Mouse (Mus musculus) myocyte (in vitro differentiated cells): ENCODE measurements around the gene Focad. TPM values are rescaled to one million over a fixed set of nuclear protein-coding genes. Genes with fewer than 3 reads are reported as not detected.
A peak's percentile ranks its signal among the peaks of the same experiment; 100 is the strongest.

Experiments used
- H3K27me3 ChIP-seq: one replicate; pipeline ENCODE4 v1.6.1; 2011; ENCODE audit not compliant: control insufficient read depth, insufficient read depth, insufficient read length
- H3K36me3 ChIP-seq: one replicate; pipeline ENCODE4 v1.6.1; 2011; ENCODE audit not compliant: control insufficient read depth, insufficient read depth
- H3K4me2 ChIP-seq: one replicate; pipeline ENCODE4 v1.6.1; 2011; ENCODE audit warnings: low read depth, control low read depth
- H3K4me3 ChIP-seq: one replicate; pipeline ENCODE4 v1.5.1; 2011; ENCODE audit warnings: mild to moderate bottlenecking, control low read depth, moderate library complexity
- H3K79me2 ChIP-seq: one replicate; pipeline ENCODE4 v1.6.1; 2011; ENCODE audit not compliant: control insufficient read depth, insufficient read depth
- H3ac ChIP-seq: one replicate; pipeline ENCODE4 v1.6.1; 2011; ENCODE audit not compliant: control insufficient read depth, insufficient read length
- CEBPB ChIP-seq: IDR thresholded peaks from 2 replicates; pipeline ENCODE4 v1.6.1; 2011; ENCODE audit warnings: mild to moderate bottlenecking, moderate library complexity; ENCODE audit not compliant: poor library complexity, insufficient read depth, severe bottlenecking
- E2F4 ChIP-seq: IDR thresholded peaks from one replicate; pipeline ENCODE4 v1.6.1; 2011; ENCODE audit warnings: mild to moderate bottlenecking, control low read depth, moderate library complexity; ENCODE audit not compliant: insufficient read depth
- MAX ChIP-seq: IDR thresholded peaks from one replicate; pipeline ENCODE4 v1.6.1; 2011; ENCODE audit warnings: low read depth, mild to moderate bottlenecking, control low read depth
- MYOD1 ChIP-seq, 3 experiments: IDR thresholded peaks; one replicate each; pipeline ENCODE4 v1.6.1; 2011; ENCODE audit warnings: control low read depth in 2 of 3, low read depth in 2 of 3, mild to moderate bottlenecking in 2 of 3, moderate library complexity in 1 of 3; ENCODE audit not compliant: insufficient read length in 2 of 3, control insufficient read depth in 1 of 3
- MYOG ChIP-seq, 3 experiments: IDR thresholded peaks; one replicate each; pipeline ENCODE4 v1.6.1; 2011; ENCODE audit warnings: control low read depth in 2 of 3, low read depth in 2 of 3, mild to moderate bottlenecking in 2 of 3; ENCODE audit not compliant: insufficient read length in 2 of 3, control insufficient read depth in 1 of 3, insufficient read depth in 1 of 3
- POLR2A ChIP-seq: IDR thresholded peaks from one replicate; pipeline ENCODE4 v1.6.1; 2011; ENCODE audit warnings: low read depth, mild to moderate bottlenecking, control low read depth, moderate library complexity; ENCODE audit not compliant: insufficient read length
- POLR2AphosphoS2 ChIP-seq: IDR thresholded peaks from one replicate; pipeline ENCODE4 v1.6.1; 2011; ENCODE audit warnings: low read depth, control low read depth; ENCODE audit not compliant: insufficient read length
- REST ChIP-seq: IDR thresholded peaks from one replicate; pipeline ENCODE4 v1.6.1; 2011; ENCODE audit warnings: mild to moderate bottlenecking, control low read depth, moderate library complexity; ENCODE audit not compliant: insufficient read depth, insufficient read length
- SRF ChIP-seq: IDR thresholded peaks from one replicate; pipeline ENCODE4 v1.6.1; 2011; ENCODE audit warnings: low read depth; ENCODE audit not compliant: control insufficient read depth, insufficient read length
- TCF12 ChIP-seq: IDR thresholded peaks from one replicate; pipeline ENCODE4 v1.6.1; 2011; ENCODE audit warnings: mild to moderate bottlenecking, control low read depth; ENCODE audit not compliant: poor library complexity, insufficient read depth, severe bottlenecking
- TCF3 ChIP-seq: IDR thresholded peaks from one replicate; pipeline ENCODE4 v1.6.1; 2011; ENCODE audit warnings: low read depth, control low read depth; ENCODE audit not compliant: insufficient read length
- USF1 ChIP-seq: IDR thresholded peaks from one replicate; pipeline ENCODE4 v1.6.1; 2011; ENCODE audit warnings: low read depth, mild to moderate bottlenecking, control low read depth, moderate library complexity
- polyA plus RNA-seq: library from polyadenylated mRNA; unstranded; fragments of >200 nt; fragmentation: generic; extraction: Trizol; gene quantifications from one replicate; pipeline ENCODE4 v1.2.1, GENCODE M21; 2012; ENCODE audit warnings: missing spikeins

Focad gene
- polyA plus RNA-seq, 1 experiment = 15.3 TPM

- Histone ChIP-seq H3K36me3 (no peaks in the 10 kb centered on the region), H3K79me2 (no peaks in the 10 kb centered on the region), H3K27me3 (no peaks in the 10 kb centered on the region), H3K4me3 (no peak overlapping the region), H3ac (no peak overlapping the region), H3K4me2 (no peak overlapping the region)
- TF ChIP-seq TCF12 (no peak), TCF3 (no peak), SRF (no peak), REST (no peak)
These were observed 84.9 kb downstream of the Focad start for GRCm38 (mm10) chr4:88179296-88179695.

GRCm38 (mm10) chr4:88184293-88184692 is 89.9 kb downstream of the Focad start:
- TF ChIP-seq SRF = no peak
- TF ChIP-seq E2F4 = no peak
- no peak for TF ChIP-seq TCF3
- peak in 1 of 3 experiments; percentile 96 for TF ChIP-seq MYOG (IDR thresholded peaks at IDR 0.05; ENCODE audit: control insufficient read depth in 1 of 3, insufficient read depth in 1 of 3, insufficient read length in 2 of 3, low read depth in 2 of 3)
- TF ChIP-seq POLR2AphosphoS2 = no peak
- TF ChIP-seq MYOD1 (IDR thresholded peaks at IDR 0.05; ENCODE audit: control insufficient read depth in 1 of 3, insufficient read length in 2 of 3, low read depth in 2 of 3) = peak; percentile 55 to 73 (median 56)
- TF ChIP-seq TCF12 = peak; percentile 82
- TF ChIP-seq USF1 = no peak
- Histone ChIP-seq H3ac (no peak overlapping the region), H3K4me2 (peak overlapping the region; percentile 75), H3K79me2 (no peaks in the 10 kb centered on the region), H3K36me3 (no peaks in the 10 kb centered on the region), H3K27me3 (no peaks in the 10 kb centered on the region), H3K4me3 (no peak overlapping the region)

GRCm38 (mm10) chr4:88185872-88186426 is 91.5 kb downstream of the Focad start:
- no peak overlapping the region for H3K4me3 ChIP-seq
- H3K36me3 ChIP-seq = no peaks in the 10 kb centered on the region
- no peaks in the 10 kb centered on the region for H3K79me2 ChIP-seq
- H3ac ChIP-seq = no peak overlapping the region
- TF ChIP-seq POLR2AphosphoS2 (no peak), MAX (no peak), POLR2A (no peak), E2F4 (no peak), MYOD1 (IDR thresholded peaks at IDR 0.05; ENCODE audit: control insufficient read depth in 1 of 3, insufficient read length in 2 of 3, low read depth in 2 of 3) (no peak), TCF12 (no peak)
- H3K27me3 ChIP-seq = no peaks in the 10 kb centered on the region
- H3K4me2 ChIP-seq = no peak overlapping the region

- Histone ChIP-seq H3ac (no peak overlapping the region), H3K4me3 (no peak overlapping the region), H3K27me3 (no peaks in the 10 kb centered on the region), H3K79me2 (no peaks in the 10 kb centered on the region), H3K36me3 (no peaks in the 10 kb centered on the region), H3K4me2 (no peak overlapping the region)
- peak in 2 of 3 experiments; percentile 44 to 76 for TF ChIP-seq MYOD1 (IDR thresholded peaks at IDR 0.05; ENCODE audit: control insufficient read depth in 1 of 3, insufficient read length in 2 of 3, low read depth in 2 of 3)
- peak in 2 of 3 experiments; percentile 31 to 69 for TF ChIP-seq MYOG (IDR thresholded peaks at IDR 0.05; ENCODE audit: control insufficient read depth in 1 of 3, insufficient read depth in 1 of 3, insufficient read length in 2 of 3, low read depth in 2 of 3)
- no peak for TF ChIP-seq E2F4
- peak; percentile 28 for TF ChIP-seq TCF12
- TF ChIP-seq CEBPB = no peak
These were observed 93.2 kb downstream of the Focad start for GRCm38 (mm10) chr4:88187649-88188048.

- Histone ChIP-seq H3K36me3 (no peaks in the 10 kb centered on the region), H3K4me2 (no peak overlapping the region), H3K79me2 (no peaks in the 10 kb centered on the region), H3K27me3 (no peaks in the 10 kb centered on the region), H3K4me3 (no peak overlapping the region), H3ac (no peak overlapping the region)
- TF ChIP-seq POLR2A = no peak
- no peak for TF ChIP-seq MYOG (IDR thresholded peaks at IDR 0.05; ENCODE audit: control insufficient read depth in 1 of 3, insufficient read depth in 1 of 3, insufficient read length in 2 of 3, low read depth in 2 of 3)
These were observed 95.1 kb downstream of the Focad start for GRCm38 (mm10) chr4:88189495-88189894.

- Histone ChIP-seq H3K4me3 (no peak overlapping the region), H3K79me2 (no peaks in the 10 kb centered on the region), H3K27me3 (no peaks in the 10 kb centered on the region), H3K36me3 (no peaks in the 10 kb centered on the region), H3K4me2 (no peak overlapping the region), H3ac (no peak overlapping the region)
- TF ChIP-seq CEBPB = no peak
- TF ChIP-seq MYOD1 (IDR thresholded peaks at IDR 0.05; ENCODE audit: control insufficient read depth in 1 of 3, insufficient read length in 2 of 3, low read depth in 2 of 3) = no peak
These were observed 99.8 kb downstream of the Focad start for GRCm38 (mm10) chr4:88194256-88194655.
